Mouse (Mus musculus) hindbrain, embryonic 11.5 days (tissue): ENCODE results near the gene Ecel1. TPM values are rescaled to one million over a fixed set of nuclear protein-coding genes. Genes with fewer than 3 reads are reported as not detected.

ENCODE experiments used
- ATAC-seq: fragments of 200-750 bp; cut with Nextera tagmentation; 2 replicates; pipeline ENCODE4 v1.8.0; 2017; ENCODE audit warnings: mild to moderate bottlenecking, moderate TSS enrichment, moderate library complexity; ENCODE audit not compliant: low FRiP score
- DNase-seq: peaks from one replicate; pipeline ENCODE4 v3.0.0-alpha.2; 2015; ENCODE audit warnings: low spot score
- H3K27ac ChIP-seq: fragments of 300-500 bp; sonication (generic); 2 replicates; pipeline ENCODE4 v1.5.1; 2014; ENCODE audit warnings: mild to moderate bottlenecking, low read depth, low read length
- H3K27me3 ChIP-seq: fragments of 300-500 bp; sonication (generic); 2 replicates; pipeline ENCODE4 v1.6.1; 2014; ENCODE audit warnings: mild to moderate bottlenecking, low read length, moderate library complexity, mixed read lengths; ENCODE audit not compliant: control insufficient read depth, insufficient read depth
- H3K36me3 ChIP-seq: fragments of 300-500 bp; sonication (generic); 2 replicates; pipeline ENCODE4 v1.6.1; 2014; ENCODE audit warnings: mild to moderate bottlenecking, low read length, moderate library complexity, mixed read lengths; ENCODE audit not compliant: control insufficient read depth, insufficient read depth
- H3K4me1 ChIP-seq: fragments of 300-500 bp; sonication (generic); replicated peaks from 2 replicates; pipeline ENCODE4 v1.6.1; 2014; ENCODE audit warnings: low read length, mixed read lengths; ENCODE audit not compliant: control insufficient read depth, insufficient read depth
- H3K4me2 ChIP-seq: fragments of 300-500 bp; sonication (generic); replicated peaks from 2 replicates; pipeline ENCODE4 v1.6.1; 2014; ENCODE audit warnings: mild to moderate bottlenecking, low read depth, low read length
- H3K4me3 ChIP-seq: fragments of 300-500 bp; sonication (generic); 2 replicates; pipeline ENCODE4 v1.5.1; 2014; ENCODE audit warnings: low read depth, low read length
- H3K9ac ChIP-seq: fragments of 300-500 bp; sonication (generic); 2 replicates; pipeline ENCODE4 v1.6.1; 2014; ENCODE audit warnings: low read depth, low read length
- H3K9me3 ChIP-seq: fragments of 300-500 bp; sonication (generic); 2 replicates; pipeline ENCODE4 v1.6.1; 2016; ENCODE audit warnings: low read length; ENCODE audit not compliant: control insufficient read depth
- WGBS: fragments of 180-500 bp; shearing (Covaris S2); extraction: QIAGEN DNeasy Blood & Tissue Kit; methylation state at CpG from one replicate; pipeline ENCODE4 v1.1.7; 2014; 5-methylcytosine and 5-hydroxymethylcytosine counted together
- polyA plus RNA-seq: library from polyadenylated mRNA; unstranded; fragments of >200 nt; fragmentation: Nextera tagmentation; extraction: Ambion mirVana; gene quantifications from 2 replicates; pipeline ENCODE4 v1.2.1, GENCODE M21; 2014

The Ecel1 gene
- 10.0 and 14.7 TPM in 2 replicates for polyA plus RNA-seq

DNA sequence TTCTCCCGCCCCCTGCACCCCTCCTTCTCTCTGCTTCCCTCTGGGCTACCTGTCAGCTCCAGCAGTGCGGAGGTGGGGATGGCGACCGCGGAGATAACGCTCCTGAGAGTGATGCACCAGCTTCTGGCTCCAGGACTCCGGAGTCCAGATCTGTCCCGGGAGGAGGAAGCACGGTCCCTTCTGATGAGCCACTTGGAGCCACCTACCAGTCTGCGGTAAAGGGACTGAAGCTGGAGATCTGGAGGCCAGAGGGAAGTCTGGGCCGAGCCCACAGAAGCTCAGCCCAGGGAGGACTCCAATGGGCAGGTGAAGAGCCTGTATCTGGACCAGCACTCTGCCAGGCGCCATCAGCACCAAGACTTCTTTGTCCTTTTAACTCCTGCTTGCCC is at the start of gene Ecel1:
Gene Ecel1 (minus strand): TSS at position 323 of the 389 bp plus-strand sequence.
- no peak within 1 kb of the TSS for H3K27ac ChIP-seq
- peak within 1 kb of the TSS; percentile 41 for H3K4me3 ChIP-seq
- peak within 1 kb of the TSS; percentile 74 for H3K4me2 ChIP-seq
- 3% methylated on average over 12 of the region's 12 CpGs for WGBS
- DNase-seq, result peak; percentile 43
- peaks cover 8% of the 10 kb centered on the region; the same call in 1 of the 2 replicates for H3K4me1 ChIP-seq
- H3K9ac ChIP-seq, result peak within 1 kb of the TSS; percentile 50
- H3K9me3 ChIP-seq, result no peaks in the 10 kb centered on the region
- peak; percentile 39; the same call in 1 of the 2 replicates for ATAC-seq
- H3K36me3 ChIP-seq, result no peaks in the 10 kb centered on the region
- peaks cover 76% of the 10 kb centered on the region for H3K27me3 ChIP-seq

DNA sequence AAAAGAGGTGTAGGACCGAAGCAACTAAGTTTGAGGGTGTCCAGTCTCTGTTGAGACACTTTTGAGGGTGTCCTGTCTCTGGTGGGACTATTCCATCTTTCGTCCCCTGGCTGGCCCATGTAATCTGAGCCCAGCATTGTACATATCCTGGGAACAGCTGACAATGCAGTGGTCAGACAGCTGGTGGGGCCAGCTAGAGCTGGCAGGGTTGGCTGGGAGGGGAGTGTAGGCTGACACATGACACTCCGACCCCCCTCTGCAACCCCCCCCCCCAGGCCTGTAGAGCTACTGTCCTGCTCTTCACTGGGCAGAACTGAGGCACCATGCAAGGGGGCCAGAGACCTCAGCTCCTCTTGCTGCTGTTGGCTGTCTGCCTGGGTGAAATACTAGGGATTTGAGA is 49.2 kb upstream of the Ecel1 start:
- DNase-seq (no peak), ATAC-seq (no peak)
- no peak overlapping the region for H3K4me3 ChIP-seq
- H3K9me3 ChIP-seq, result no peaks in the 10 kb centered on the region
- H3K27ac ChIP-seq, result no peak overlapping the region
- H3K27me3 ChIP-seq, result peaks cover 2% of the 10 kb centered on the region; the same call in 1 of the 2 replicates
- WGBS, result 47% methylated on average over 3 of the region's 3 CpGs
- H3K4me2 ChIP-seq, result no peak overlapping the region
- no peak overlapping the region for H3K9ac ChIP-seq
- H3K4me1 ChIP-seq, result no peaks in the 10 kb centered on the region
- H3K36me3 ChIP-seq, result no peaks in the 10 kb centered on the region

- ATAC-seq, result no peak
- H3K27ac ChIP-seq, result no peak overlapping the region
- WGBS, result 62% methylated on average over 6 of the region's 6 CpGs
- no peaks in the 10 kb centered on the region for H3K36me3 ChIP-seq
- H3K4me3 ChIP-seq, result no peak overlapping the region
- no peaks in the 10 kb centered on the region for H3K4me1 ChIP-seq
- no peak for DNase-seq
- H3K9ac ChIP-seq, result no peak overlapping the region
- H3K9me3 ChIP-seq, result no peaks in the 10 kb centered on the region
- peaks cover 2% of the 10 kb centered on the region; the same call in 1 of the 2 replicates for H3K27me3 ChIP-seq
- no peak overlapping the region for H3K4me2 ChIP-seq
Measured at GRCm38 (mm10) chr1:87205038-87205437, 48.7 kb upstream of the Ecel1 start.

DNA sequence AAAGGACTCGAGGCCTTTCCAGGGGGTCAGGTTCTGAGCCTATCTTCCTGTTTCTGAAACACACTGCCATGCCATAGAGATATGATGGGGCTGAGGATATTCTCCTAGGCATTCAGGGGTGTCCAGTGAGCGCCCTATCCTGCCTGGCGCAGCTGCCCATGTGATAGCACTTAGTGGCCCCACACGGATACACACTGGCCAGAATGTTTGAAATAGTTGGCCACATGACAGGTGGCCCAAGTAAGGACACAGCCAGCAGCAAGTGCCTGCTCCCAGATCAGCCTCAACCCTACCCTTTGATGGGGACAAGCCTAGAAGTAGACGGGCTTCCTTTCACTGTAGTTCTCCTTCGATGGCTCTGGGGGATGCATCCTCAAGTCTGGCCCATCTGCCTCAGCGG is 48.1 kb upstream of the Ecel1 start, which contains the start of gene Chrng:
Gene Chrng (plus strand): TSS at position 193 of the 400 bp plus-strand sequence.
- Histone ChIP-seq H3K27ac (no peak within 1 kb of the TSS), H3K9ac (no peak within 1 kb of the TSS), H3K27me3 (peaks cover 2% of the 10 kb centered on the region; the same call in 1 of the 2 replicates), H3K4me2 (no peak within 1 kb of the TSS), H3K4me1 (no peaks in the 10 kb centered on the region), H3K4me3 (no peak within 1 kb of the TSS), H3K9me3 (no peaks in the 10 kb centered on the region), H3K36me3 (no peaks in the 10 kb centered on the region)
- ATAC-seq (no peak), DNase-seq (no peak)
- 87% methylated on average over 7 of the region's 7 CpGs for WGBS

GRCm38 (mm10) chr1:87203779-87204178 is 47.5 kb upstream of the Ecel1 start:
- no peak overlapping the region for H3K9ac ChIP-seq
- DNase-seq (no peak), ATAC-seq (no peak)
- H3K9me3 ChIP-seq, result no peaks in the 10 kb centered on the region
- no peaks in the 10 kb centered on the region for H3K36me3 ChIP-seq
- H3K27ac ChIP-seq, result no peak overlapping the region
- 77% methylated on average over 5 of the region's 5 CpGs for WGBS
- peaks cover 2% of the 10 kb centered on the region; the same call in 1 of the 2 replicates for H3K27me3 ChIP-seq
- no peaks in the 10 kb centered on the region for H3K4me1 ChIP-seq
- H3K4me2 ChIP-seq, result no peak overlapping the region
- no peak overlapping the region for H3K4me3 ChIP-seq

GRCm38 (mm10) chr1:87201848-87202247 is 45.5 kb upstream of the Ecel1 start:
- no peak overlapping the region for H3K4me3 ChIP-seq
- WGBS, result 71% methylated on average over 1 of the region's 1 CpGs
- no peaks in the 10 kb centered on the region for H3K9me3 ChIP-seq
- peaks cover 2% of the 10 kb centered on the region; the same call in 1 of the 2 replicates for H3K27me3 ChIP-seq
- H3K4me1 ChIP-seq, result no peaks in the 10 kb centered on the region
- no peak overlapping the region for H3K9ac ChIP-seq
- DNase-seq, result no peak
- no peak for ATAC-seq
- H3K27ac ChIP-seq, result no peak overlapping the region
- no peaks in the 10 kb centered on the region for H3K36me3 ChIP-seq
- no peak overlapping the region for H3K4me2 ChIP-seq

GRCm38 (mm10) chr1:87200811-87201210 is 44.5 kb upstream of the Ecel1 start:
- H3K4me3 ChIP-seq, result no peak overlapping the region
- H3K27me3 ChIP-seq, result no peaks in the 10 kb centered on the region
- H3K9ac ChIP-seq, result no peak overlapping the region
- H3K4me2 ChIP-seq, result no peak overlapping the region
- DNase-seq, result no peak
- H3K27ac ChIP-seq, result no peak overlapping the region
- no peaks in the 10 kb centered on the region for H3K9me3 ChIP-seq
- no peaks in the 10 kb centered on the region for H3K4me1 ChIP-seq
- no peaks in the 10 kb centered on the region for H3K36me3 ChIP-seq
- ATAC-seq, result no peak
- WGBS, result 63% methylated on average over 2 of the region's 2 CpGs

- Histone ChIP-seq H3K27ac (no peak overlapping the region), H3K4me2 (no peak overlapping the region), H3K27me3 (no peaks in the 10 kb centered on the region), H3K36me3 (no peaks in the 10 kb centered on the region), H3K9me3 (no peaks in the 10 kb centered on the region), H3K9ac (no peak overlapping the region), H3K4me1 (no peaks in the 10 kb centered on the region), H3K4me3 (no peak overlapping the region)
- 81% methylated on average over 12 of the region's 12 CpGs for WGBS
- DNase-seq (no peak), ATAC-seq (no peak)
Measured at GRCm38 (mm10) chr1:87198119-87199065, 42.1 kb upstream of the Ecel1 start.

DNA sequence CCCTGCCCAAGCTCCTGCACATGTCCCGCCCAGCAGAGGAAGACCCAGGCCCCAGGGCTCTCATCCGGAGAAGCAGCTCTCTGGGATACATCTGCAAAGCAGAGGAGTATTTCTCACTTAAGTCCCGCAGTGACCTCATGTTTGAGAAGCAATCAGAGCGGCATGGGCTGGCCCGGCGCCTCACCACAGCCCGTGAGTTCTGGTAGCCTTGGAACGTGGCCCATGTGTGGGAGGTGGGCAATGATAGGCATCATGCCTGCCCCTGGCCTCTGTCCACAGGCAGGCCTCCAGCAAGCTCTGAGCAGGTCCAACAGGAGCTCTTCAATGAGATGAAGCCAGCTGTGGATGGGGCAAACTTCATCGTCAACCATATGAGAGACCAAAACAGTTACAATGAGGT is 41.0 kb upstream of the Ecel1 start:
- no peak overlapping the region for H3K4me2 ChIP-seq
- WGBS, result 85% methylated on average over 9 of the region's 9 CpGs
- H3K27ac ChIP-seq, result no peak overlapping the region
- no peaks in the 10 kb centered on the region for H3K27me3 ChIP-seq
- no peaks in the 10 kb centered on the region for H3K36me3 ChIP-seq
- no peak overlapping the region for H3K9ac ChIP-seq
- no peaks in the 10 kb centered on the region for H3K9me3 ChIP-seq
- no peak for ATAC-seq
- no peak for DNase-seq
- no peaks in the 10 kb centered on the region for H3K4me1 ChIP-seq
- no peak overlapping the region for H3K4me3 ChIP-seq
